Mouse (Mus musculus) monocyte, adult 5-6 weeks (primary cell): ENCODE data around the gene Asic1. TPM values are rescaled to one million over a fixed set of nuclear protein-coding genes. Genes with fewer than 3 reads are reported as not detected.

ENCODE experiments used
- ATAC-seq: fragments of 153-309, 156-312 bp; replicated peaks from 2 replicates; pipeline ENCODE4 v1.8.0; 2017; ENCODE audit warnings: mild to moderate bottlenecking; ENCODE audit not compliant: low TSS enrichment, insufficient number of reproducible peaks, severe bottlenecking, poor library complexity, low FRiP score
- total RNA-seq: library from RNA; stranded (forward); fragments of 200-1000, 200-491, 200-594 nt; gene quantifications from 3 replicates; pipeline ENCODE4 v1.2.3, GENCODE M21; 2017

Asic1 gene
- total RNA-seq, 1 experiment from 2014 or later: not detected

DNA sequence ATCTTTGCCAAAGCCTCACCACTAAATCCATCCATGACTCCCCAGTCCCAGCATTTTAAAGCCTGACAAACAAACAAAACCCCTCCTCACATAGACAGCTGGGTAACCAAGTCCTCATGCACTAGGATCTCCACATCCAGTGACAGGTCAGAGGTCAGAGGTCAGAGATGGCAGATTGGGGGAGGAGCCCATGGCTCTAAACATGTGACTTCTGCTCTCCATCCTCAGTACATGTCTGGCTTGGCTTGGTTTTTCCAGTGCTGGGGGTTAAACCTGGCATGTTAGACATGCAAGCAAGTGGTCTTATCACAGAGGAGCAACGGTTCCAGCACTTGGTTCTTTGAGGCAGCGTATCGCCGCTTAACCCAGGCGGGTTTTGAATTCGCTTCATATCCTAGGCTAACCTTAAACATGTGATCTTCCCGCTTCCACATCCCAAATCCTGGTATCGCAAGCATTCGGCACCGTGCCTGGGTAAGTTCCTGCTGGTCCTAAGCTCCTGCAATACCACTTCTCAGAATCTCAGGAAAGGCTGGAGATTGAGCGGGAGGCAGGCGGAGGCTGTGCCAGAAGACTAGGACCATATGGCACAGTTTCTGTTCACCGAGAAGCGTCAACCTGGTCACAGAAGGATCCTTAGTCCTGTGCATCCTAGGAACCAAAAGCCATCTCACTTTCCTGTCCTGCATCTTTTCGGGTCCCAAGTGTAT, 8.9 kb upstream of the Asic1 start:
- no peak for ATAC-seq

DNA sequence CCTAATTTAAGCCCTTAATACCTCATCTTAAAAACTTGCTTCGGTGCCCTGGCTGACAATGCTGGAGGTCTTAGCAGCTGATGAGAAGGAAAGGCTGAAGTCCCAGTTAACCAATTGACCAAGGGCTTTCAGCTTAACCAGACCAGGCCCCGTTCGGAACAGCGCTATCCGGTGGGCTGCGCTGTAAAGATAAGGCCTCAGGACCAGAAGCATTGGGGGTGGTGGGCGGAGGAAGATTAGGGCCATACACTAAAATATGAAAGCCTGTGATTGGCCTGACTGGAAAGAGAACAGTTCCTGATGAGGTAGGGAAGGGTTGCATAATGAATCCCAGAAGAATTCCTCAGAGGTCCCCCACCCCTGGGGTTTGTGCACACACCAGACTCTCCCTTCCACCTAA, 7.8 kb upstream of the Asic1 start:
- ATAC-seq: no peak

- no peak for ATAC-seq
Measured at GRCm38 (mm10) chr15:99663964-99664599, 6.1 kb upstream of the Asic1 start.

GRCm38 (mm10) chr15:99664600-99665451, 5.3 kb upstream of the Asic1 start:
- ATAC-seq: peak; percentile 60

GRCm38 (mm10) chr15:99667544-99667943, 2.6 kb upstream of the Asic1 start:
- ATAC-seq: no peak

GRCm38 (mm10) chr15:99668881-99669280, 1.3 kb upstream of the Asic1 start:
- peak; percentile 64; the same call in 1 of the 2 replicates for ATAC-seq

DNA sequence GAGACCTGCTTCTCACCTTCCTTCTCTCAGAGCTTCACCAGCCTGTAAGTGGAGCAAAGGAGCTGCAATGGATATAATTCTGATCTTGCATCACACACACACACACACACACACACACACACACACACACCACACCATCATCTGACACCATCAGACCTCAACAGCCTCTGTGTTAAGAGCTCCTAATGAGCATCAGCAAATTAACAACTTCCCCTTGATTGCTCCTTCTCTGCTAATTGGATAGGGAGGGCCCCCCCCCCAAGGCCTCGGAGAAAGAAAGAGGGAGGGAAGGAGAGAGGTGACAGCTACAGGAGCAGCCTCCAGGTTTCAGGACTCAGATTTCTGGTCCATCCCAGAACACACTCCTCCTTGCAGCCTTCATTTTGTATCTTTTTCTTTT, 776 bp upstream of the Asic1 start:
- no peak for ATAC-seq

DNA sequence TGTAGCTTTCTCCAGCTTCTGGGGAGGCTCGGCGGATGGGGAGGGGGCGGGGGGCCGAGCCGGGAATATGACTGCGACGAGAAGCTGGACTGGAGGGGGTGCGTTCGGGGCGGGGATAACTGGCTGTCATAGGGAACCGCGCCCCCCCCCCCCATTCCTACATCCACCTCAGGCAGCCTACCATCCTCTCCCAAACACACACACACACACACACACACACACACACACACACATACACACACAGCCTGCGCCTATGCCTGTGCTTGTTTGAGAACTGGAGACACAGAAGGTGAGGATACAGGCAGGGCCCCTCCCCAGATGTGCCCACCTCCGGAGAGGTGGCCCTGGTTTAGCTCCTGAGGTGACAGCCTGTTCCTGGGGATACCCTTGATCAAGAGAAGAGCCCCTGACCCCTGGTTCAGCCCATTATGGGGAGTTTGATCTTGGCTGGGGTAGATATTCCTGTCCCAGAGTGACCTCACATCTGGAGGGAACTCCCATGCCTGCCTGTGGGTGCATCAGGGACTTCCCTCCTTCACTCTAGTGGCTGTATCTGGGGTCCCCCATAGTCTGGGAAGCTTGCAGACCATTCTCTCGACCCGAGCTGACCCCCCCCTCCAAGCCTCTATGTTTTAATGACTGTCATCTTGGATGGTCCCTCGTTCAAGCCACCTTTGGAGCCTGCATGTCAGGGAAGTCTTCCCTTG, 949 bp downstream of the Asic1 start:
- no peak for ATAC-seq

GRCm38 (mm10) chr15:99671783-99672182, 1.6 kb downstream of the Asic1 start:
- ATAC-seq: no peak

GRCm38 (mm10) chr15:99674866-99675265, 4.7 kb downstream of the Asic1 start:
- ATAC-seq: no peak

DNA sequence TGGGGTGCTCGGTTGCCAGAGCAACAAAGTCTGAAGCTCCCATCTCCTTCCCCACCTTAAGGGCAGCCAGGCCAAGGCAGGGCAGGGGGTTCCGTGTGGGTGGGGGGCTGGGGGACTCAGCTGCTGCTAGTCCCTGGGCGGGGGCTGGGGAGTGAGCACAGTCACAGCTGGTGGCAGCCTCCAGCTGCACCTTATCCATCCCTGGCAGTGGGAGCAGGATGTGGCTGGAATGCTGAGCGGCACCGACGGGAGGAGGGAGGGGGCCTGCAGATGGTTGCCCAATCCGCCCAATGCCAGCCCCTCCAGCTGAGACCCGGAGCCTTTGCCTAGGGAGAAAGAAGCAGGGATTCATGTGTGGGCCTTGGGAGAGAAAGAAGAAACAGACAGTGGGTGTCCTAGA, 6.9 kb downstream of the Asic1 start:
- ATAC-seq: no peak

- ATAC-seq: no peak
Measured at GRCm38 (mm10) chr15:99678063-99678800, 8.1 kb downstream of the Asic1 start.

GRCm38 (mm10) chr15:99679008-99679407, 8.8 kb downstream of the Asic1 start:
- no peak for ATAC-seq

DNA sequence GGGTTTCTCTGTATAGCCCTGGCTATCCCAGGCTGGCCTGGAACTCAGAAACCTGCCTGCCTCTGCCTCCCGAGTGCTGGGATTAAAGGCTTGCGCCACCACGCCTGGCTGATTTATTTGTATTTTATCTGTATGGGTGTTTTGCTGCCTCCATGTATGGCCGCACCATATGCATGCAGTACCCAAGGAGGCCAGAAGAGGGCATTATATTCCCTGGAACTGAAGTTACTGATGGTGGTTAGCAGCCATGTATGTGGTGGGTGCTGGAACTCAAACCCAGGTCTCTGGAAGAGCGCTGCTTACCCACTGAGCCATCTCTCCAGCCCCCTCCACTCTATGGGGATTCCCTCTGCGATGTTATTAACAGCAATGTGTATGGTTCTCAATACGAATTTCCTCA, 12.7 kb downstream of the Asic1 start:
- no peak for ATAC-seq

GRCm38 (mm10) chr15:99684156-99684555, 14.0 kb downstream of the Asic1 start:
- no peak for ATAC-seq

DNA sequence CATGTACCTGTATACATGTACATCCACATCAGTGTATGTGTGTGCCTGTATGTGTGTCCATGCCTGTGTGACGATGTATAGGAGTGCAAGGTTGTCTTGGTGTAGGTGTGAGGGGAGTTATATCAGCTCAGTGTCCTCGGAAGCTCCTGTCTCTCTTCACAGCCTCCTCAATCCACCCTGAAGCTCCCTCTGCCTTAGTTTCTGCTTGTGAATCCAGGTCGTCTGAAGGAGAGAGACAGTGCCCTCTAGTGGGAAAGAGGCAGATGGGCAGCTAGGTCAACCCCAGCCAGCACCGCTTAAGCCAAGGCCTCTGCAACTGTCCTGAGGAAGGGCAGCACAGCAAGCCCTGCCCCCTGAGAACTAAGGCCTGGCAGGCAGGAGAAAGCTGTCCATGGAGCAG, 18.5 kb downstream of the Asic1 start:
- peak; percentile 84 for ATAC-seq

DNA sequence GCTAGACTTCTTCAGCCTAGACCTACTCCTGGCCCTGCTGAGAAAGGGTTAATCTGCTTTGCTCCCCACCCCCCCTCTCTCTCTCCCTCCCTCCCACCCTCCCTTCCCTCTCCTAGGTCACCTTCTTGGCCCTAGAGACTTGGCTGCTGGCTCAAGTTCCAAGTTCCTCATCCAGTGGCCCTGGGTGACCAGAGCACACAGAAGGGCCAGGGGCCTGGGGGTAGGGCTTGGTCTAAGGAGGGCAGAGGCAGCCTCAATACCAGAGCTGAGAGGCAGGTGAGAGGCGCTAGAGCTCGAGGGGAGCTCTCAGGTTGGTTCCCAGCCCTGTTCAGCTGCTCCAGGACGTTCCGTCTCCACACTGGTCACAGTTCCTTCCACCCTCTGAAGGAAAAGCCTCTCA, 20.8 kb downstream of the Asic1 start:
- ATAC-seq: no peak

- ATAC-seq: no peak
Measured at GRCm38 (mm10) chr15:99691976-99692375, 21.8 kb downstream of the Asic1 start.
